Mouse (Mus musculus) ES-Bruce4 (cell line): ENCODE measurements around the gene Rbm15. TPM values are rescaled to one million over a fixed set of nuclear protein-coding genes. Genes with fewer than 3 reads are reported as not detected.

Experiments
- H3K27ac ChIP-seq: 2 replicates; pipeline ENCODE4 v1.5.1; 2012; ENCODE audit warnings: low read length, inconsistent platforms; ENCODE audit not compliant: insufficient read depth
- H3K27me3 ChIP-seq: 2 replicates; pipeline ENCODE4 v1.6.1; 2012; ENCODE audit warnings: mild to moderate bottlenecking, low read length, inconsistent platforms; ENCODE audit not compliant: control insufficient read depth, poor library complexity, insufficient read depth, severe bottlenecking
- H3K36me3 ChIP-seq: 2 replicates; pipeline ENCODE4 v1.6.1; 2012; ENCODE audit warnings: inconsistent platforms, mild to moderate bottlenecking, low read length, moderate library complexity; ENCODE audit not compliant: control insufficient read depth, poor library complexity, insufficient read depth, severe bottlenecking
- H3K4me1 ChIP-seq: one replicate; pipeline ENCODE4 v1.8.1; 2011; ENCODE audit warnings: low read length; ENCODE audit not compliant: control insufficient read depth, insufficient read depth
- H3K4me3 ChIP-seq: 2 replicates; pipeline ENCODE4 v1.5.1; 2011; ENCODE audit warnings: low read depth, mild to moderate bottlenecking, low read length
- H3K9ac ChIP-seq: 2 replicates; pipeline ENCODE4 v1.6.1; 2012; ENCODE audit warnings: low read depth, mild to moderate bottlenecking, inconsistent platforms; ENCODE audit not compliant: poor library complexity, severe bottlenecking
- H3K9me3 ChIP-seq: replicated peaks from 2 replicates; pipeline ENCODE4 v1.6.1; 2012; ENCODE audit warnings: mild to moderate bottlenecking, low read length, inconsistent platforms; ENCODE audit not compliant: control insufficient read depth, poor library complexity, insufficient read depth, severe bottlenecking
- CTCF ChIP-seq: IDR thresholded peaks from one replicate; pipeline ENCODE4 v1.8.1; 2011; ENCODE audit warnings: low read depth, low read length
- EP300 ChIP-seq: IDR thresholded peaks from 2 replicates; pipeline ENCODE4 v1.6.1; 2011; ENCODE audit warnings: low read depth, low read length; ENCODE audit not compliant: insufficient read depth
- POLR2A ChIP-seq: IDR thresholded peaks from one replicate; pipeline ENCODE4 v1.8.1; 2011; ENCODE audit warnings: low read length; ENCODE audit not compliant: insufficient read depth
- polyA plus RNA-seq: library from polyadenylated mRNA; stranded (reverse); fragments of >200 nt; gene quantifications from 2 replicates; pipeline ENCODE4 v1.2.4, GENCODE M21; 2011; ENCODE audit warnings: low read depth; ENCODE audit not compliant: missing spikeins, insufficient read depth, insufficient read length

Rbm15 gene
- polyA plus RNA-seq, 1 experiment: 51.7 TPM

GRCm38 (mm10) chr3:107367938-107368599 lies 34.6 kb upstream of the Rbm15 start:
- Histone ChIP-seq H3K4me3 (no peak overlapping the region), H3K36me3 (no peaks in the 10 kb centered on the region), H3K4me1 (no peaks in the 10 kb centered on the region), H3K9me3 (no peaks in the 10 kb centered on the region), H3K9ac (no peak overlapping the region), H3K27me3 (no peaks in the 10 kb centered on the region), H3K27ac (no peak overlapping the region)
- TF ChIP-seq CTCF (no peak), POLR2A (no peak), EP300 (no peak)

GRCm38 (mm10) chr3:107365341-107365740 lies 31.9 kb upstream of the Rbm15 start:
- H3K9me3 ChIP-seq: no peaks in the 10 kb centered on the region
- no peak overlapping the region for H3K27ac ChIP-seq

DNA sequence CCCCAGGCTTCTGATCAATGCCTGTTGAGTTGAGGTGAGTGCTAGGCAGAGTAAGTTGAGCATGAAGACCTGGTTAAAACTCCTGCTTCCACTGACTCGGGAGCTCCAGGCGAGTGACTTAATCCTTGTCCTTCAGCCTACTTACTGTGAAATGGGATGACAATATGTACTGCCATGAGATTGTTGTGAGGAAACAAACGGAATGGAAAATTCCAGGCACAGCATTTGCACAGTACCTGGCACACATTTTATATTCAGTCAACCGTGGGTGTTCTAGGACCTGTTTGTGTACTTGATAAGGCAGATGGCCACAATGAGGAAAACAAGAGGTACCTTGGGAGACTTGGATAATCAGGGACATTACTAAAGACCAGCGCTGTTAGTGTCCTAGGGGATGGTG lies 29.9 kb upstream of the Rbm15 start:
- TF ChIP-seq POLR2A (no peak), EP300 (no peak), CTCF (no peak)
- no peak overlapping the region for H3K4me3 ChIP-seq
- no peak overlapping the region for H3K27ac ChIP-seq
- H3K9ac ChIP-seq: no peak overlapping the region
- no peaks in the 10 kb centered on the region for H3K9me3 ChIP-seq
- H3K4me1 ChIP-seq: no peaks in the 10 kb centered on the region
- H3K27me3 ChIP-seq: no peaks in the 10 kb centered on the region
- H3K36me3 ChIP-seq: no peaks in the 10 kb centered on the region

More at GRCm38 (mm10) chr3:107365341-107365740, 31.9 kb upstream of the Rbm15 start:
- Histone ChIP-seq H3K36me3 (no peaks in the 10 kb centered on the region), H3K4me3 (no peak overlapping the region), H3K9ac (no peak overlapping the region), H3K27me3 (no peaks in the 10 kb centered on the region), H3K4me1 (no peaks in the 10 kb centered on the region)
- TF ChIP-seq EP300: no peak
- no peak for TF ChIP-seq CTCF
- TF ChIP-seq POLR2A: no peak

GRCm38 (mm10) chr3:107360341-107360740 lies 26.9 kb upstream of the Rbm15 start:
- Histone ChIP-seq H3K9ac (no peak overlapping the region), H3K4me3 (no peak overlapping the region), H3K9me3 (no peaks in the 10 kb centered on the region), H3K27ac (no peak overlapping the region), H3K36me3 (no peaks in the 10 kb centered on the region), H3K27me3 (no peaks in the 10 kb centered on the region), H3K4me1 (peaks cover 4% of the 10 kb centered on the region)
- TF ChIP-seq CTCF (no peak), EP300 (no peak), POLR2A (no peak)

DNA sequence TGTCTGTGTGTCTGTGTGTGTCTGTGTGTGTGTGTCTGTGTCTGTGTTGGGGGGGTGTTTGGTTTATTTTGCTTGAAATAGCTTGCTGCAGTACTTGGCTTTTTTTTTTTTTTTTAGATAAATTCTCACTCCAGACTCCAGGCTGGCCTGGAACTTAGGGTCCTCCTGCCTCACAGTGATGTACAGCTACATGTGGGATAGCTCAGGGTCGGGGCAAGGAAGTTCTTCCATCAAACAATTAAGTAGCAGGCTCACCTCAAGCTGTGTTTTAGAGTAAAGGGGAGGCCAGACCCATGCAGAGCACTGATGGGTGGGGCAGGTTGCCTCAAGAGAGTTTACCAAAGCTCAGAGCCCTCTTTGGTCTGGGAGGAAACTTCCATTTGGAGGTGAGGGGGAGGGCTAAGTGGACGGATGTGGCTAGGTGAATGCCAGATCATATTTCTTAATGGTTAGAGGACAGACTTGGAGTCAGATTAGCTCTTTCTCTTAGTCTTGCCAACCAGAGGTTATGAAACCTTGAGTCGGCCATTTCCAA lies 24.3 kb upstream of the Rbm15 start:
- Histone ChIP-seq H3K9ac (no peak overlapping the region), H3K9me3 (no peaks in the 10 kb centered on the region), H3K36me3 (no peaks in the 10 kb centered on the region), H3K4me1 (peaks cover 4% of the 10 kb centered on the region), H3K4me3 (no peak overlapping the region), H3K27me3 (no peaks in the 10 kb centered on the region), H3K27ac (no peak overlapping the region)
- TF ChIP-seq POLR2A (no peak), CTCF (no peak), EP300 (no peak)

- Histone ChIP-seq H3K4me1 (peaks cover 4% of the 10 kb centered on the region), H3K9me3 (no peaks in the 10 kb centered on the region), H3K4me3 (peak overlapping the region; percentile 8; the same call in 1 of the 2 replicates), H3K9ac (peak overlapping the region; percentile 23; the same call in 1 of the 2 replicates), H3K27me3 (no peaks in the 10 kb centered on the region), H3K27ac (0 out of 2 replicates have a peak overlapping the region, but pooled peaks have one; percentile 4), H3K36me3 (no peaks in the 10 kb centered on the region)
- no peak for TF ChIP-seq POLR2A
- TF ChIP-seq CTCF: peak; percentile 74
Measured at GRCm38 (mm10) chr3:107356964-107357441, 23.5 kb upstream of the Rbm15 start.
